Mouse (Mus musculus): ENCODE measurements around the gene Il9r. TPM values are rescaled to one million over a fixed set of nuclear protein-coding genes. Genes with fewer than 3 reads are reported as not detected.

Gene Il9r
- total RNA-seq, 1 experiment from 2014 or later, result 4.6 TPM

- no peak for ATAC-seq (replicated peaks; ENCODE audit: insufficient number of reproducible peaks, low FRiP score, low TSS enrichment, poor library complexity, severe bottlenecking)
Measured at GRCm38 (mm10) chr11:32139528-32139961, 60.5 kb downstream of the Il9r start.

- no peak for ATAC-seq (replicated peaks; ENCODE audit: insufficient number of reproducible peaks, low FRiP score, low TSS enrichment, poor library complexity, severe bottlenecking)
Measured at GRCm38 (mm10) chr11:32138614-32138964, 61.5 kb downstream of the Il9r start.

- ATAC-seq (replicated peaks; ENCODE audit: insufficient number of reproducible peaks, low FRiP score, low TSS enrichment, poor library complexity, severe bottlenecking), result no peak
Measured at GRCm38 (mm10) chr11:32137719-32138613, 62.1 kb downstream of the Il9r start.

Other genes starting within 250 kb of the Il9r start
- gene 4930524B15Rik, start 234.7 kb downstream of the Il9r start, total RNA-seq (2017), result not detected in 3 replicates
- 1.2 to 2.1 TPM (median 1.9 TPM) in 3 replicates for gene Nsg2, start 199.8 kb downstream of the Il9r start, total RNA-seq (2017)
- 17.2 to 21.3 TPM (median 19.0 TPM) in 3 replicates for gene Snrnp25, start 5.1 kb upstream of the Il9r start, total RNA-seq (2017)
- 0.48 to 2.3 TPM (median 1.9 TPM) in 3 replicates for gene Rhbdf1, start 22.0 kb upstream of the Il9r start, total RNA-seq (2017)
- gene Mpg, start 26.2 kb upstream of the Il9r start, total RNA-seq (2017), result 6.3 to 14.3 TPM (median 9.1 TPM) in 3 replicates
- 15.3 to 23.5 TPM (median 19.7 TPM) in 3 replicates for gene Nprl3, start 67.4 kb upstream of the Il9r start, total RNA-seq (2017)
- not detected in 3 replicates for gene Hba-x, start 76.1 kb upstream of the Il9r start, total RNA-seq (2017)
- 197 to 2,631 TPM (median 2,328 TPM) in 3 replicates for gene Hba-a1, start 83.2 kb upstream of the Il9r start, total RNA-seq (2017)
- gene Hbq1b, start 86.7 kb upstream of the Il9r start, total RNA-seq (2017), result 6.8 TPM in 1 of 3 replicates, not detected in the others
- 1,478 to 24,418 TPM (median 22,273 TPM) in 3 replicates for gene Hba-a2, start 96.2 kb upstream of the Il9r start, total RNA-seq (2017)
- not detected in 3 replicates for gene Hbq1a, start 99.8 kb upstream of the Il9r start, total RNA-seq (2017)
- 0.49 TPM in 1 of 3 replicates, not detected in the others for gene Sh3pxd2b, start 147.5 kb upstream of the Il9r start, total RNA-seq (2017)

Measured in monocyte, adult 5-6 weeks (primary cell).